In genomic region chr4:32183791-32184190, GRCm38 (mm10) we compare ENCODE assay signal across 26 mouse cellular contexts. TPM values are rescaled to one million over a fixed set of nuclear protein-coding genes. Genes with fewer than 3 reads are reported as not detected.
DNase-seq lines count a peak whose midpoint lies in the region; ATAC-seq and TF ChIP-seq lines count a peak whose summit lies in the region.
"Had no signal": no experiment of that assay in that cellular context is flagged by ENCODE, and none has a peak within 500 bp of the region (broad histone marks: within the 10 kb centered on the region; RNA-seq: fewer than 3 reads in every experiment).

No protein-coding gene starts in this region.

- no peak overlapping the region for H3K9ac ChIP-seq in lung, postnatal 0 days (replicated peaks; ENCODE audit: low read depth)
- H3K9ac ChIP-seq in hindbrain, embryonic 16.5 days (ENCODE audit: low read depth, low read length), result no peak overlapping the region
- H3K9ac ChIP-seq: forebrain, embryonic 13.5 days; heart, embryonic 13.5 days had no signal

- H3K4me2 ChIP-seq in lung, postnatal 0 days (replicated peaks; ENCODE audit: low read depth, low read length), result no peak overlapping the region
- no peak overlapping the region for H3K4me2 ChIP-seq in hindbrain, embryonic 16.5 days (ENCODE audit: low read length)
- H3K4me2 ChIP-seq: forebrain, embryonic 13.5 days; heart, embryonic 13.5 days had no signal

- 44% methylated on average over 4 of the region's 4 CpGs for WGBS in lung, postnatal 0 days
- 88% methylated on average over 4 of the region's 4 CpGs for WGBS in hindbrain, embryonic 16.5 days

- H3K27ac ChIP-seq in lung, postnatal 0 days (ENCODE audit: low read length), result no peak overlapping the region
- H3K27ac ChIP-seq in hindbrain, embryonic 16.5 days (ENCODE audit: low read depth, low read length), result no peak overlapping the region
- H3K27ac ChIP-seq: forebrain, embryonic 10.5 days; forebrain, embryonic 13.5 days; heart, adult 2 months; heart, embryonic 10.5 days; heart, embryonic 13.5 days had no signal

- no peaks in the 10 kb centered on the region for H3K9me3 ChIP-seq in lung, postnatal 0 days (ENCODE audit: low read length)
- no peaks in the 10 kb centered on the region for H3K9me3 ChIP-seq in hindbrain, embryonic 16.5 days (ENCODE audit: control insufficient read depth, low read length)
- H3K9me3 ChIP-seq: forebrain, embryonic 10.5 days; forebrain, embryonic 13.5 days; G1E; heart, embryonic 10.5 days; heart, embryonic 13.5 days had no signal

- H3K4me3 ChIP-seq in lung, postnatal 0 days (ENCODE audit: low read depth, low read length), result no peak overlapping the region
- H3K4me3 ChIP-seq in hindbrain, embryonic 16.5 days (ENCODE audit: low read length), result no peak overlapping the region
- H3K4me3 ChIP-seq: forebrain, embryonic 10.5 days; forebrain, embryonic 13.5 days; heart, adult 2 months; heart, embryonic 10.5 days; heart, embryonic 13.5 days had no signal

- no peaks in the 10 kb centered on the region for H3K36me3 ChIP-seq in lung, postnatal 0 days (ENCODE audit: insufficient read depth, low read length)
- no peaks in the 10 kb centered on the region for H3K36me3 ChIP-seq in hindbrain, embryonic 16.5 days (ENCODE audit: control insufficient read depth, insufficient read depth, low read length)
- H3K36me3 ChIP-seq: forebrain, embryonic 10.5 days; G1E; heart, embryonic 10.5 days; heart, embryonic 13.5 days had no signal

- no peaks in the 10 kb centered on the region for H3K4me1 ChIP-seq in lung, postnatal 0 days (ENCODE audit: insufficient read depth, low read depth, low read length)
- no peaks in the 10 kb centered on the region; the same call in 1 of the 2 replicates for H3K4me1 ChIP-seq in hindbrain, embryonic 16.5 days (ENCODE audit: control insufficient read depth, insufficient read depth, low read depth, low read length)

- DNase-seq in kidney, adult 9 months, result peak; percentile 16
- no peak for DNase-seq in kidney, adult 8-10 months
- DNase-seq in kidney, postnatal 10 days, result peak; percentile 46
- no peak for DNase-seq in kidney, adult 11 months
- no peak for DNase-seq in lung, postnatal 0 days (ENCODE audit: low spot score)
- DNase-seq in lung, adult 18-20 months, result no peak
- DNase-seq: adrenal gland, postnatal 10 days; adrenal gland, postnatal 36 days; B cell, adult 2 months; cerebellum, adult 18-20 months; cerebellum, adult 9-10 months; cerebellum, postnatal 14 days; gastrocnemius, postnatal 10 days; gastrocnemius, postnatal 36 days; heart, adult 2 months; heart, postnatal 14 days; heart, postnatal 4 days had no signal

- ATAC-seq in lung, postnatal 0 days, result no peak
- no peak for ATAC-seq in hindbrain, embryonic 16.5 days
- ATAC-seq: forebrain, embryonic 13.5 days; forebrain, embryonic 16.5 days; Patski had no signal

- 0 out of 2 replicates have a peak, but pooled peaks have one; percentile 13 for TF ChIP-seq EP300 in lung, postnatal 0 days (IDR thresholded peaks at IDR 0.05)

- no peak for TF ChIP-seq CTCF in lung, postnatal 0 days (IDR thresholded peaks at IDR 0.05)

- H3K27me3 ChIP-seq in lung, postnatal 0 days (replicated peaks; ENCODE audit: insufficient read depth, low read length), result no peaks in the 10 kb centered on the region
- no peaks in the 10 kb centered on the region for H3K27me3 ChIP-seq in hindbrain, embryonic 16.5 days (replicated peaks; ENCODE audit: control insufficient read depth, insufficient read depth, low read length)
- H3K27me3 ChIP-seq: CH12.LX; forebrain, embryonic 13.5 days; heart, embryonic 13.5 days; Patski had no signal

RNA-seq across cellular contexts. Expression of gene Bach2, which starts 54.8 kb away (rescaled TPM):
- 8.7 and 8.8 TPM in 2 replicates for polyA plus RNA-seq in lung, postnatal 0 days (2015; fragmentation: Nextera tagmentation; extraction: Ambion mirVana)
- 19.1 and 20.4 TPM in 2 replicates for polyA plus RNA-seq in hindbrain, embryonic 16.5 days (2015; fragmentation: Nextera tagmentation; extraction: Ambion mirVana)
- polyA plus RNA-seq: G1E had no signal

Comparison
In these comparisons a context has a peak if more than half of its experiments do, and no peak if none do; other contexts are left out.
1. DNase-seq: peak in kidney, adult 9 months (single experiment) and kidney, postnatal 10 days (single experiment); none in kidney, adult 8-10 months (0 of 2), kidney, adult 11 months (single experiment), lung, postnatal 0 days (single experiment) and lung, adult 18-20 months (0 of 2).